Mouse (Mus musculus) intestine, embryonic 15.5 days (tissue): ENCODE results near the gene Rcor2. TPM values are rescaled to one million over a fixed set of nuclear protein-coding genes. Genes with fewer than 3 reads are reported as not detected.

Experiments used
- ATAC-seq: fragments of 200-750 bp; cut with Nextera tagmentation; 2 replicates; pipeline ENCODE4 v1.8.0; 2017; ENCODE audit warnings: moderate TSS enrichment, moderate library complexity
- H3K27ac ChIP-seq: fragments of 300-500 bp; sonication (generic); 2 replicates; pipeline ENCODE4 v1.5.1; 2015; ENCODE audit warnings: mild to moderate bottlenecking, inconsistent platforms
- H3K27me3 ChIP-seq: fragments of 300-500 bp; sonication (generic); replicated peaks from 2 replicates; pipeline ENCODE4 v1.6.1; 2015; ENCODE audit warnings: inconsistent platforms
- H3K36me3 ChIP-seq: fragments of 300-500 bp; sonication (generic); 2 replicates; pipeline ENCODE4 v1.6.1; 2015; ENCODE audit warnings: inconsistent platforms
- H3K4me1 ChIP-seq: fragments of 300-500 bp; sonication (generic); replicated peaks from 2 replicates; pipeline ENCODE4 v1.6.1; 2015; ENCODE audit warnings: inconsistent platforms
- H3K4me2 ChIP-seq: fragments of 300-500 bp; sonication (generic); replicated peaks from 2 replicates; pipeline ENCODE4 v1.6.1; 2015; ENCODE audit warnings: mild to moderate bottlenecking, inconsistent platforms
- H3K4me3 ChIP-seq: fragments of 300-500 bp; sonication (generic); replicated peaks from 2 replicates; pipeline ENCODE4 v1.5.1; 2015; ENCODE audit warnings: inconsistent platforms
- H3K9ac ChIP-seq: fragments of 300-500 bp; sonication (generic); 2 replicates; pipeline ENCODE4 v1.6.1; 2015; ENCODE audit warnings: inconsistent platforms
- H3K9me3 ChIP-seq: fragments of 300-500 bp; sonication (generic); 2 replicates; pipeline ENCODE4 v1.6.1; 2016; ENCODE audit warnings: inconsistent platforms
- WGBS: fragments of 180-500 bp; shearing (Covaris S2); methylation state at CpG from one replicate; pipeline ENCODE4 v1.1.7; 2015; 5-methylcytosine and 5-hydroxymethylcytosine counted together
- polyA plus RNA-seq: library from polyadenylated mRNA; unstranded; fragments of >200 nt; fragmentation: Nextera tagmentation; extraction: Ambion mirVana; gene quantifications from 2 replicates; pipeline ENCODE4 v1.2.1, GENCODE M21; 2015

Rcor2 gene
- 12.1 and 12.8 TPM in 2 replicates for polyA plus RNA-seq

DNA sequence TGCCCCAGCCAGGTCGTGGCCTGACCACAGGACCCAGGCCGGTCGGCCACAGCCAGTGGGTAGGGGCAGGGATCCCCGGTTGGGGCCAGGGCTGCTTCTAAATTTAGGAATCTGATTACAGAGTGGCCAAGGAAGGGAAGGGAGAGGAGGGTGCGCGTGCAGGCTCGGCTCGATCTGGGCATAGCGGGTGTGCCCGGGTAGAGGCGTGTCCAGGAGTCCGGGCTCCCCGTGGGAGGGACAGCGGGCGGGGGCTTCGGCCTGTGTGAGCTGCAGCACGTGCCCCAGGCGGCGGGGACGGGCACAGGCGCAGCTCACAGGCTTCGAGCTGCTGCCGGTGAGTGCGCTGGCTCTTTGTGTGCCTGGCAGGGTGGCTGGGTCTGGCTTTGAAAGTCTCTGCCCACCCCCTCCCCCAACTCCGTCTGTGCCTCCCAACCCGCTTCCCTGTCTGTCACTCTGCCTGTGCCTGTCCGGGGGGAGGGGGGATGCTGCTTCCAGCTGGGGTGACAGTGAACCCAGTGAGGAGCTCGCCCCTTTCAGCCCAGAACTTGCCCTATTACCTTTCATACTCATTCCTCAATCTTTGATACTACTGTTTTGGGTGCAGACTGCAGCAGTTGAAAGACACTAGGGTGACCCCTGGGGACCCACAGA is at the start of gene Rcor2:
Gene Rcor2, plus strand, starts transcription at position 235 of the 651 bp plus-strand sequence.
- Histone ChIP-seq H3K9ac (peak within 1 kb of the TSS; percentile 84), H3K4me1 (peaks cover 53% of the 10 kb centered on the region), H3K4me2 (peak within 1 kb of the TSS; percentile 90), H3K9me3 (no peaks in the 10 kb centered on the region), H3K4me3 (peak within 1 kb of the TSS; percentile 76), H3K27me3 (no peaks in the 10 kb centered on the region), H3K36me3 (no peaks in the 10 kb centered on the region), H3K27ac (peak within 1 kb of the TSS; percentile 95)
- WGBS = 4% methylated on average over 28 of the region's 28 CpGs
- ATAC-seq = peak; percentile 37

DNA sequence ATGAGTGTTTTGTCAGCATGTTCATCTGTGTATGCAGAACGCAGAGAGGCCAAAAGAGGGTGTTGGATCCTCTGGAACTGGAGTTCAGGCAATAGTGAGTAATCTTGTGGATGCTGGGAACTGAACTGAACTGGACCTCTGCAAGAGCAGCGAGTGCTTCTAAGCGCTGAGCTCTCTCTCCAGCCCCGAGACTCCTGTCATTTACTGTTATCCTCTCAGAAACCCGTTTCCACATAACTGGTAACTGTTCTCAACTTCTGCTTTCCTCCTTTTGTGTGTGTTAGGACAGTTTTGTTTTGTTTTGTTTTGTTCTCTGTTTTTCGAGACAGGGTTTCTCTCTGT is 49.2 kb upstream of the Rcor2 start:
- H3K27me3 ChIP-seq = no peaks in the 10 kb centered on the region
- H3K27ac ChIP-seq = no peak overlapping the region
- peak overlapping the region; percentile 80 for H3K4me3 ChIP-seq
- 12% methylated on average over 6 of the region's 6 CpGs for WGBS
- peaks cover 25% of the 10 kb centered on the region for H3K4me1 ChIP-seq
- no peak overlapping the region for H3K9ac ChIP-seq
- peak overlapping the region; percentile 61 for H3K4me2 ChIP-seq
- no peaks in the 10 kb centered on the region for H3K9me3 ChIP-seq
- ATAC-seq = peak; percentile 32
- peaks cover 10% of the 10 kb centered on the region for H3K36me3 ChIP-seq

DNA sequence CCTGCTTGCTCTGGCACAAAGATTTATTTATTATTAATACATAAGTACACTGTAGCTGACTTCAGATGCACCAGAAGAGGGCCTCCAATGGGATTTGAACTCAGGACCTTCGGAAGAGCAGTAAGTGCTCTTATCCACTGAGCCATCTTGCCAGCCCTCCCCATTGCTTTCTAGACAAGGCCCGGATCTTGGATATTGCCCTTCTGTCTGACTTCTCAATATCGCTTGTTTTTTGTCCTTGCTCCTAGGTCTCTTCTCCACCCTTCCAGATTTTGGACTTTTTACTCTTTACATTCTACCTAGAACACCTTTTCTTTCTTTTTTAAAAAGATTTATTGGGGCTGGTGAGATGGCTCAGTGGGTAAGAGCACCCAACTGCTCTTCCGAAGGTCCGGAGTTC is 48.4 kb upstream of the Rcor2 start:
- WGBS = 92% methylated on average over 5 of the region's 5 CpGs

DNA sequence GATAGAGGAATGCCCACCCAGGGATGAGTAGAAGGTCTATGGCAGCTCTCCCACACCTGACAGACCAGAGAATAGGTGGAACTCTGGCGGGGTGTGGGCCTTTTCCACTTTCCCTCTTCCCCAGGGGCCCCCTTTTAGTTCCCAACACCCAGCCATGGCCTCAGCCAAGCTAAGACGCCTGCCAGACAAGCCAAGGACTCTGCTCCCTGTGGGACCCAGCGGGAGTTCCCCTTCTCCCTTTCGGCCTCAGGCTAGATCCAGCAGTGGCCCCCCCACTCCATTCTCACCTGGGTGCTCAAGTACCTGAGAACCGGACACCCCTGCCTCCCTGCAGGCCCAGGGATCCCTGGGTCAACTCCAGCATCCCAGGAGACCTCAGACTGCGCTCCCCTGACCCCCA is 44.9 kb upstream of the Rcor2 start:
- Histone ChIP-seq H3K36me3 (peaks cover 12% of the 10 kb centered on the region; the same call in 1 of the 2 replicates), H3K9me3 (no peaks in the 10 kb centered on the region), H3K27ac (no peak overlapping the region), H3K4me2 (no peak overlapping the region), H3K27me3 (no peaks in the 10 kb centered on the region), H3K4me1 (peaks cover 8% of the 10 kb centered on the region; the same call in 1 of the 2 replicates), H3K9ac (no peak overlapping the region), H3K4me3 (no peak overlapping the region)
- ATAC-seq = no peak
- WGBS = 90% methylated on average over 6 of the region's 6 CpGs

More for the DNA sequence above, 48.4 kb upstream of the Rcor2 start:
- Histone ChIP-seq H3K36me3 (peaks cover 10% of the 10 kb centered on the region), H3K4me3 (no peak overlapping the region), H3K4me2 (no peak overlapping the region), H3K27me3 (no peaks in the 10 kb centered on the region), H3K9ac (no peak overlapping the region), H3K9me3 (no peaks in the 10 kb centered on the region), H3K4me1 (peaks cover 25% of the 10 kb centered on the region), H3K27ac (no peak overlapping the region)
- no peak for ATAC-seq

DNA sequence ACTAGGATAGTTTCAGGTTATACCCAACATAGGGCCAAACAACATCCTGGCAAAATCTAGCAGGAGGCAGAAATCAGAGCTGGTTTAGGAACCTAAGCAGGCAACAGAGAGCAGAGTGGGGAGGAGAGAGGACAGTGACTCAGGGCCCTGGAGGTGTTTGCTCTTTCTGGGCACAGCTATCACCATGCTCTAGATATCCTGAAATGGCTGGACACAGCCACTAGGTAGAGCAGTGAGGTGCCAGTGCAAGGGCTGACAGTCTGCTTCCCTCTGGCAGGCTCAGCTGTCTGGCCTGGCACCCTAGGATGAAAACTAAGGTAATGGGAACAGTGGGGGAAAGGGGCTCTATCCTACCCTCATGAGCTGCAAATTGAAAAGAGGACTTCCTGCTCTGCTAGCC is 43.6 kb upstream of the Rcor2 start:
- H3K27me3 ChIP-seq = no peaks in the 10 kb centered on the region
- ATAC-seq = no peak
- no peaks in the 10 kb centered on the region for H3K9me3 ChIP-seq
- H3K36me3 ChIP-seq = peaks cover 18% of the 10 kb centered on the region
- H3K4me3 ChIP-seq = no peak overlapping the region
- H3K9ac ChIP-seq = no peak overlapping the region
- no peak overlapping the region for H3K4me2 ChIP-seq
- H3K27ac ChIP-seq = no peak overlapping the region
- peaks cover 8% of the 10 kb centered on the region; the same call in 1 of the 2 replicates for H3K4me1 ChIP-seq

DNA sequence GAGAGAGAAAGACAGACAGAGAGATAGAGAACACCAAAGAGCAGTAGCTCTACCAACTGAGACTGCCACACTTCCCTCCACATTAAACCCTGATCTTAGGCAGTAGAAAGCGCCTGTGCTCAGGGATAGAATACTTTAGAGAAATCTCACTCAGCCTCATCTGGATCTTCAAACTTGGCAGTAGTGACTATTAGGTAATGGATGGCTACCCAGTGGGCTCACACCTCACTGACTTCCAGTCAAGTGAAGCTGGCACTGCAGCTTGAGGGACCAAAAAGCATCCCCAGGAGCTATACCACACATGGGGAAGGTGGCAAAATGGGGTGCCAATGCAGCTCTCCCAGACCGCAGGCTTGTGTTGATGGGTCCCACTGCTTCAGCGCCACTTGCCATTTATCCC is 42.9 kb upstream of the Rcor2 start:
- Histone ChIP-seq H3K36me3 (peaks cover 21% of the 10 kb centered on the region), H3K4me1 (peaks cover 8% of the 10 kb centered on the region; the same call in 1 of the 2 replicates), H3K9ac (no peak overlapping the region), H3K4me2 (no peak overlapping the region), H3K4me3 (no peak overlapping the region), H3K27me3 (no peaks in the 10 kb centered on the region), H3K9me3 (no peaks in the 10 kb centered on the region), H3K27ac (no peak overlapping the region)
- no peak for ATAC-seq
- WGBS = 87% methylated on average over 3 of the region's 3 CpGs

DNA sequence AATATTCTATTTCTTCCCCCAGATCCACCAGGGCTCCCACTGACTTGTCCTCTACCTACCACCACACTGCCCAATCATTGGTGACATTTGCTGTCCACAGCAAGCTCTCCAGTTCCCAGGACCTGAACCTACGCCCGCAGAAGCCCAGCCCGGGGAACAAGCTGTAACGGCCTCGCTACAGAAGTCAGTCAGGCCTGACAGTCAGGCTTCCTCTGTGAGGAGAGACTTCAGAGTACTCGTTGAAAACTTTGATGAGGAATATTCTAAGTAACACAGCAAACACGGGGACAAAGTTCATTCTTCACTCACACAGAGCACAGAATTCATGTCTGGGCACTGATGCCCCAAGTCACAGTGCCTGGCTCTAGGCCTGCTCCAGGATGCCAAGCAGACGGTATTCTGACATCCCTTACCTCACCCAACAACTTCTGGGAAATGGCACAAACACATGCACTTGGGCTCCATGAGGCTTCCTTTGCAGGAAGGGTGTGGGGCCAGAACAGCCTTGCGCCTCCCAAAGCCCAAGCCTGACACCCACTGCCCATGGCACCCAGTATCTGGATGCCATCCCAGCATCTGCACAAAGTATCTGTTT is 41.9 kb upstream of the Rcor2 start:
- peaks cover 8% of the 10 kb centered on the region; the same call in 1 of the 2 replicates for H3K4me1 ChIP-seq
- no peaks in the 10 kb centered on the region for H3K9me3 ChIP-seq
- ATAC-seq = no peak
- H3K36me3 ChIP-seq = peaks cover 30% of the 10 kb centered on the region
- H3K4me2 ChIP-seq = no peak overlapping the region
- no peak overlapping the region for H3K4me3 ChIP-seq
- 85% methylated on average over 9 of the region's 9 CpGs for WGBS
- no peak overlapping the region for H3K27ac ChIP-seq
- H3K27me3 ChIP-seq = no peaks in the 10 kb centered on the region
- no peak overlapping the region for H3K9ac ChIP-seq

DNA sequence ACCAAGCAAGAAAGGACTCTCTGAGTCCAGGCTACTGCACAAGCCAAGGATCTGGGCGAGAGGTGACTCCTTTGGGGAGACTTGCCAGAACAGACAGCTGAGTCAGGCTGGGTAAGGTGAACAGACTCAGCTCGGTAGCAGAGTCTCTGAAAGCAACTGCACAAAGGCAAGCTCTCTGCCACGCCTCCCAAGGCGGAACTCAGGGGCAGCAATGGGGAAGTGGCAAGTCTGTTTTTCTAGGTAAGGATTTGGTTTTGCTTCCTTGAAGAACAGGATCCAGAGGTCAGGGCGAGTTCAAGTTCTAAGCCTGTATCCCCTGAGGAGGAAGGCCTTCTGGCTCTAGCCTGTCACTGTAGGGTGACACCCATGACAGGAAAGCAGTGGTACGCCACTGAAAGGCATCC is 40.6 kb upstream of the Rcor2 start:
- H3K9me3 ChIP-seq = no peaks in the 10 kb centered on the region
- peak overlapping the region; percentile 72 for H3K27ac ChIP-seq
- H3K27me3 ChIP-seq = no peaks in the 10 kb centered on the region
- H3K9ac ChIP-seq = no peak overlapping the region
- peaks cover 8% of the 10 kb centered on the region; the same call in 1 of the 2 replicates for H3K4me1 ChIP-seq
- peak; percentile 81 for ATAC-seq
- H3K36me3 ChIP-seq = peaks cover 34% of the 10 kb centered on the region
- H3K4me3 ChIP-seq = no peak overlapping the region
- H3K4me2 ChIP-seq = no peak overlapping the region; the same call in 1 of the 2 replicates
- WGBS = 55% methylated on average over 6 of the region's 6 CpGs

DNA sequence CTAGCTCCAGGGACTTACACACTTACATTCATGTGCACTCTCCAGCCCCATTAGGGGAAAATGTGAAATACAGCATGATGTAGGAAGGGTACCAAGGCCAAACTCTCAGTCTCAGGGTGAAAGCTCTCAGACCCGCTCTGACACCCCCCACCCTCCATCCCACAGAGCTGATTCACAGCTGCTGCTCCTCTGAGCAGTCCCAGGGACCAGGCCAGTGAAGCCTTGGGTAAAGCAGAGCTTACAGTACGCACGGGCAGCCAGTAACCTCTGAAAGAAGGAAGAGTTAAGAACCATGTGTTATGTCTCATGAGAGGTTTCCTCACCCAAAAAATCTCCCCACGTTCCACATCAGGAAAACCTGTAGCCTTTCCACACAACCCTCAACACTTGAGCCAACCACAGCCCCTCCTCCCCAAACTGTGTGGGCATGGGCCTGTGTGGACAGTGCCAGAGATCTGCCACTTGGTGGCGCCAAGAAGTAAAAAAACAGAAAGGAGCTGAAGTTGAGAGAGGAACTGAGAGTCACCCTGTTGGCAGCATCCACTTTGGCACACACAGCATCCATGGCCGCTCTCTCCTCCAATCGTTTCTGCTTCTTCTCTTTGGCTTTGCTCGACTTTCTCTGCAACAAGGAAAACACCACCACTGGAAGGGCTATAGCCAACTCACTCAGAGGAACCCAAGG is 32.4 kb upstream of the Rcor2 start:
- ATAC-seq = peak; percentile 82
- H3K27ac ChIP-seq = no peak overlapping the region
- 61% methylated on average over 8 of the region's 8 CpGs for WGBS
- H3K9ac ChIP-seq = no peak overlapping the region
- no peaks in the 10 kb centered on the region for H3K9me3 ChIP-seq
- H3K4me3 ChIP-seq = no peak overlapping the region
- no peaks in the 10 kb centered on the region for H3K27me3 ChIP-seq
- peaks cover 3% of the 10 kb centered on the region for H3K4me1 ChIP-seq
- H3K36me3 ChIP-seq = peaks cover 29% of the 10 kb centered on the region
- no peak overlapping the region for H3K4me2 ChIP-seq

DNA sequence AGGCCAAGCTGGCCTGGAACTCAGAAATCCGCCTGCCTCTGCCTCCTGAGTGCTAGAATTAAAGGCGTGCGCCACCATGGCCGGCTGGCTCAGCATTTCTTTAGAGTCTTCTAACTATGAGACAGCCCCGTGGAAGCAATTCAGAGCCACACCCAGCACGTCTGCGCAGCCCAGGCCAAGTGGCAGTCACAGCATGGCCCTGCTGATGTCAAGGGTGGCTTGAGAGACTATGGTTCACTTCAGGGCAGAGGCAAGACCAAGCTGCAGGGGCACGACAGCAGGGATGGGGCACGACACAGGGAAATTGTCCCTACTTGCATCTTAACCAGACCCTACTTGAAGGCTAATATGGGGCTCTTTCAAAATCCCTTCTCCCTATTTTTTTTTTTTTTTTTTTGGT is 31.7 kb upstream of the Rcor2 start:
- Histone ChIP-seq H3K27ac (no peak overlapping the region), H3K27me3 (no peaks in the 10 kb centered on the region), H3K36me3 (peaks cover 21% of the 10 kb centered on the region), H3K9ac (no peak overlapping the region), H3K4me3 (no peak overlapping the region), H3K4me2 (no peak overlapping the region), H3K9me3 (no peaks in the 10 kb centered on the region), H3K4me1 (peaks cover 8% of the 10 kb centered on the region)
- ATAC-seq = no peak
- 90% methylated on average over 9 of the region's 9 CpGs for WGBS

DNA sequence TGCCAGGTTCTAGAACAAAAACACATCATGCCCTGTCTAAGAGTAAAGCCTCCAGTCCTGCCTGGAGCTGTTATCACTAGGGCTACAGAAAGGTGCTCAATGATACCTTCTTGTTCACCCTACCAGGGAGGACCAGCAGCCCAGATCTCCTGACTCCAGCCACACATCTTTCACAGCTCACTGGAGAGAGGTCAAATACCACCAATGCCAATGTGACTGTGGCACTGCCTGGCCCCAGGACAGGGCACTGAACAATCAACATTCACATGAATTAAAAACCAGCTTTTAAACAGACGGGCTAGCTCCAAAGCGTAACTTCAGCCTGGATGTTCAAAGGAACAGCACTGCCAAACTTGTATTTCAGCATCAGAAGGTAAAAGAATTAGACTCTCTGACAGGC is 31.1 kb upstream of the Rcor2 start:
- Histone ChIP-seq H3K27ac (no peak overlapping the region), H3K9ac (no peak overlapping the region), H3K27me3 (no peaks in the 10 kb centered on the region), H3K4me1 (peaks cover 8% of the 10 kb centered on the region), H3K9me3 (no peaks in the 10 kb centered on the region), H3K4me3 (no peak overlapping the region), H3K4me2 (no peak overlapping the region), H3K36me3 (peaks cover 20% of the 10 kb centered on the region)
- ATAC-seq = no peak
- WGBS = 92% methylated on average over 2 of the region's 2 CpGs

DNA sequence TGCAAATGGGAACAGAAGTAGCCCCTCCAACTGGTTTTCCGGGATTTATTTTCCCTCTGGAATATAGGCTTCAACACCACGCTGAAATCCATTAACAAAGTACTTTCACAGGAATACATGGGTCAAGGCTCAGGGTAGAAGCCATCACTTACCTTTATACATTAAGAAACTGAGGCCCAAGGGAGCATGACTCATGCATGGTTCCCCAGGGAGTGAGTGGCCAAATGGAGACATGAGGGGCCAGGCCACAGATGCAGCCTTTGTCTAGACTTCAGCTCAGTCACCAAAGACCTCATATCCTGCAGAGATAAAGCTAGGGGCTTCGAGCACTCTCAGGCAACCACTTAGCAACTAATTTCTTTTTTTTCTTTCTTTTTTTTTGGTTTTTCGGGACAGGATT is 30.4 kb upstream of the Rcor2 start:
- H3K9ac ChIP-seq = no peak overlapping the region
- H3K4me3 ChIP-seq = no peak overlapping the region
- 92% methylated on average over 4 of the region's 4 CpGs for WGBS
- peaks cover 20% of the 10 kb centered on the region for H3K36me3 ChIP-seq
- no peak overlapping the region for H3K27ac ChIP-seq
- peaks cover 13% of the 10 kb centered on the region for H3K4me1 ChIP-seq
- H3K9me3 ChIP-seq = no peaks in the 10 kb centered on the region
- H3K27me3 ChIP-seq = no peaks in the 10 kb centered on the region
- no peak for ATAC-seq
- H3K4me2 ChIP-seq = no peak overlapping the region
